Mouse (Mus musculus) liver, embryonic 14.5 days (tissue): Measurements from ENCODE around the gene Itpkb.

ENCODE experiments used
- CTCF ChIP-seq: IDR thresholded peaks from 2 replicates; pipeline ENCODE4 v1.5.1; 2016; ENCODE audit warnings: antibody characterized with exemption, low read depth, control low read depth
- EP300 ChIP-seq: IDR thresholded peaks from 2 replicates; pipeline ENCODE4 v1.6.1; 2016; ENCODE audit warnings: antibody characterized with exemption, low read depth

GRCm38 (mm10) chr1:180354976-180355730, 24.9 kb downstream of the Itpkb start:
- TF ChIP-seq CTCF (no peak), EP300 (no peak)
